Mouse (Mus musculus): ENCODE data around the gene Cenpn.
A peak's percentile ranks its signal among the peaks of the same experiment; 100 is the strongest.

Cenpn gene

GRCm38 (mm10) chr8:116942284-116943058 is 20.9 kb downstream of the Cenpn start:
- no peak for DNase-seq (ENCODE audit: low read depth, low spot score)

DNA sequence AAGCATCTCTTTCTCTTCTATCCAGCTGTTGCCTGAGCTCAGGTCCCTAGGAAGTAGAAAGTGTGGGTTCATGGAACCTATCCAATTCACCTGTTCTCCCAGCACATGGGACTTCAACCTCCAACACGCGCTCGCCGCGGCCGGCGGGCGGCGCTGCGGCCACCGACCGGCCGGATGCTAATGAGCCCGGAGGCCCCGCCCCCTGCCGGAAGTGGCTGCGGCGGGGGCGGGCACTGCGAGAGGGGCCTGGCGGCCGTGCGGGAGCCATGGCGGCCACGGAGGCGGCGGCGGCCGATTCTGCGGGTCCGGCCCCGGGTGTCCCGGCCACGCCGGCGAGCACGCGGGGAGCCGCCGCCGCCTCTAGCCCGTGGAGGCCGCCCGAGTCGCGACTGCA is 21.6 kb downstream of the Cenpn start, which contains the start of gene Atmin:
Atmin (plus strand) TSS at position 233 of the 394 bp plus-strand sequence.
- peak; percentile 91 for DNase-seq (ENCODE audit: low read depth, low spot score)

GRCm38 (mm10) chr8:116943555-116944384 is 22.2 kb downstream of the Cenpn start:
- DNase-seq (ENCODE audit: low read depth, low spot score) = peak; percentile 64

GRCm38 (mm10) chr8:116944385-116944696 is 22.8 kb downstream of the Cenpn start:
- peak; percentile 63 for DNase-seq (ENCODE audit: low read depth, low spot score)

DNA sequence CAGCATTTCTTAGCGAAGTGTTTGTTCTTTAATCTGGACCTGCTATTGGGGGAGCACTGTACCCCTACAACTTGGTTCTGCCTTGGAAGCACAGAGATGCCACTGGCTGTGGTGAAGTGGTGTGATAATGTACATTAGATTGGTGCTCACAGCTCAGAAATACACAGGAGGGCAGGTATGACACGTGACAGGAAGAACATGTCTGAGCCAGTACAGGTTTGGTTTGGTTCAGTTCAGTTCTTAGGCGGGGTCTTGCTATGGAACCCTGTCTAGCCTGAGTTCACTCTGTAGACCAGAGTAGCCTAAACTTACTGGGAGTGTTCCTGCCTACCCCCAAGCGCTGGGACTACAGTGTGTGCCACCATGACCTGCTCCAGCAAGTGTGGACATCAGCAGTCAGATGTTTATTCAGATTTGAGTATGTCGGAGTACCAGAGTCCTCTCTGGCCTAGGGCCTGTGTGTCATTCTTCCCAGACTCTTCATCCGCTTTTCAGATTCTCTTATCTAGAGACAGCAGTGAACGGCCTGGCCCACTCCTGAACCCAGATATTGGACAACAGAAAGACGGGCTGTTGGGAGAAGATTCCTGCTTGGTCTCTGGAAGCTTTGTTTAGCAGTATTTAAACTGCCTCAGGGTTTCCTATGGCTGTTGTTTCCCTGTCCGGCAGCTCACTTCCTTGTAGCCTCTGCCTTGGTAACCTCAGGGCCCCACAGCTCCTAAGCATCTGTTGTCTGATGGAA is 23.8 kb downstream of the Cenpn start:
- peak; percentile 37 for DNase-seq (ENCODE audit: low read depth, low spot score)

GRCm38 (mm10) chr8:116946268-116946838 is 24.8 kb downstream of the Cenpn start:
- peak; percentile 77 for DNase-seq (ENCODE audit: low read depth, low spot score)

DNA sequence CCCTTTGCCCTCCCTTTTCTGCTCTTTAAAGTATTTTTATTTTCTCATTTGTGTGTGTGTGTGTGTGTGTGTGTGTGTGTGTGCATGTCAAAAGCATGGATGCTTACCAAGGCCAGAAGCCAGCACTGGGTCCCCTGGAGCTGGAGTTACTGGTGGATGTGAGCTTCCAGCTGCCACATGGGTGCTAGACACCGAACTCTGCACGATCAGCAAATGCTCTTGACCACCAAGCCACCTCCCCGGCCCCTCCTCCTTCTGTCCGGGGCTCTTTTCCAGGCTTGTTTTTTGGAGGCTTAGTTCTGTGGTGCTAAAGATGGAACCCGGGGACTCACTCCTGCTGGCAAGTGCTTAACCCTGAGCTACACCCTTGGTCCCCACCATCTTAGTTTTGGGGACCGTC is 25.3 kb downstream of the Cenpn start:
- no peak for DNase-seq (ENCODE audit: low read depth, low spot score)

DNA sequence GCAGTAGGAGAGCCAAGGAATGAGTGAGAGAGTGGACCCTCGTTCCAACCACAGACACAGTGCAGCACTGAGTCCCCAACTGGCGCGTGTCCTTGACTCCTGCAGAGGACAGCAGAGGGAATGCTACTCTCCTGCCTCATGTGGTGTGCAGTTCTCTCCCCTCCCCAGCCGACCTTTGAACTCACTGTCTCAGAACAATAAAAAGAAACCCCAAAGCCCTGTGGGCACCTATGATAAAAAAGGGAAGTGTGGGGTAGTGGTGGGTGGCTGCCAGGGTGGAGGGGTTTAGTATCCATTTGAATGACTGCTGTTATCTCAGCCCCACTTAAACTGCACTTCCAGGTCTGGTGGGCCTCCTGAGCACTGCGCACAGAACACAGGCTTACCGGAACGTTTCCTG is 26.1 kb downstream of the Cenpn start:
- peak; percentile 70 for DNase-seq (ENCODE audit: low read depth, low spot score)

GRCm38 (mm10) chr8:116951369-116951768 is 29.8 kb downstream of the Cenpn start:
- no peak for DNase-seq (ENCODE audit: low read depth, low spot score)

DNA sequence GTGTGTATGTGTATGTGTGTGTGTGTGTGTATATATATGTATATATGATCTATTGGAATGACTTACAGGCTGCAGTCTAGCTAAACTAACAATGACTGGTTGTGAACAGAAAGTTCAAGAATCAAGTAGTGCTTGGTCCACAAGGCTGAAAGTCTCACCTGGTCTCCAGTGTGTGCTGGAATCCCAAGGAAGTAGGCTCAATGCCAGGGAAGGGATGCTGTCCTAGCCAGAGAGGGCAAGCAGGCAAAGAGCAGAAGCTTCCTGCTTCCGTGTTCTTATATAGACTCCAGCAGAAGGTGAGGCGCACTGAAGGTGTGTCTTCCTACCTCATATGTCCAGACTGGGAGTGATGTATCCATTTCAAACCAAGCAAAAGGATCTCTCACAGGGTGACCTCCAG is 30.2 kb downstream of the Cenpn start:
- DNase-seq (ENCODE audit: low read depth, low spot score) = no peak

- DNase-seq (ENCODE audit: low read depth, low spot score) = no peak
Measured at GRCm38 (mm10) chr8:116952428-116952827, 30.9 kb downstream of the Cenpn start.

DNA sequence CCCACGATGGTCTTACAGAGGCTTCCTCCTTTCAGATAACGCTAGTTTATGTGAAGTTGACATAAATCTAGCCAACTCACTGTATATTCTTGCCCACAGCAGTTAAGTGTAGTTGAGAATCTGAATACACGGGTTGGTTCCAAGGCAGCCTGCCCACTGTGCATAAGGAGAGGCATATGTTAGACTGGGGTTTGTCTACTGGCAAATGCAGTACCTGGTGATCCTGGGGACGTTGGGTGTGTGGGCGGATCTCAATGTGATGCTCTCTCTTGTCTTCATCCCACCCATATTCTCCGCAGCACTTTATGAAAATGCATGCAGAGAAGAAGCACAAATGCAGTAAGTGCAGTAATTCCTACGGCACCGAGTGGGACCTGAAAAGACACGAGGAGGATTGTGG is 32.9 kb downstream of the Cenpn start:
- no peak for DNase-seq (ENCODE audit: low read depth, low spot score)

- DNase-seq (ENCODE audit: low read depth, low spot score) = no peak
Measured at GRCm38 (mm10) chr8:116969531-116969930, 48.0 kb downstream of the Cenpn start.

DNA sequence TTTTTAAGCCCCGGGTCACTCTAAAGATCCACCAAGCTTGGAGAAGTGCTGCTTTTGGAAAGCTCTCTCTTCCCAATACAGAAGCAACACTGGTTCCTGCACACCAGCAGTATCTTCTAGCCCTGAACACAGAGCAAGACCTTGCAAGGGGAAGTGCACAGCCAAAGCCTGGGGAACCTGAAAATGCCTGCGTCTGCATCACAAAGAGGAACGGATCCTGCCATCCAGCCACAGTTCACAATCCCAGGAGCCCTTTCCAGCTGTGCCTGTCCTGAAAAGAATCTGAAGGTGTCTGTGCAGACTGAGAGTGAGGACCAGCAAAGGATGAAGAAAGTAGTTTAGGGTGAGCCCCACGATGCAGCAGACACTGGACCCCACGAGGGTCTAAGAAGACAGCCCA is 53.5 kb downstream of the Cenpn start:
- no peak for DNase-seq (ENCODE audit: low read depth, low spot score)

- no peak for DNase-seq (ENCODE audit: low read depth, low spot score)
Measured at GRCm38 (mm10) chr8:116975606-116976005, 54.1 kb downstream of the Cenpn start.

DNA sequence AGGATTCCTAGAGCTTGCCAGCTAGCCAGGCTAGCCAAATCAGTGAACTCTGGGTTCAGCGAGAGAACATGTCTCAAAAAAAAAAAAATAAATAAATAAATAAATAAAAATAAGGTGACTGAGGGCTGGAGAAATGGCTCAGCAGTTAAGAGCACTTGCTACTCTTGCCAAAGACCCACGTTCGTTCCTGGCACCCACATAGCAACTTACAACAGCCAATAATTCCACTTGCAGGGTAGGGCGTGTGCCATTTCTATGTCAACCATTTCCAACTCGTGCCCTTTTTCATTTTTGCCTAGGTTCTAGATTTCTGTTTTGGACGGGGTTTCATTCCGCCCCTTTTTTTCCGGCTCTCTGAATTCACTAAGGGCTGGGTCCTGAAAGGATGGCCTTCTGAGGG is 56.5 kb downstream of the Cenpn start:
- no peak for DNase-seq (ENCODE audit: low read depth, low spot score)

DNA sequence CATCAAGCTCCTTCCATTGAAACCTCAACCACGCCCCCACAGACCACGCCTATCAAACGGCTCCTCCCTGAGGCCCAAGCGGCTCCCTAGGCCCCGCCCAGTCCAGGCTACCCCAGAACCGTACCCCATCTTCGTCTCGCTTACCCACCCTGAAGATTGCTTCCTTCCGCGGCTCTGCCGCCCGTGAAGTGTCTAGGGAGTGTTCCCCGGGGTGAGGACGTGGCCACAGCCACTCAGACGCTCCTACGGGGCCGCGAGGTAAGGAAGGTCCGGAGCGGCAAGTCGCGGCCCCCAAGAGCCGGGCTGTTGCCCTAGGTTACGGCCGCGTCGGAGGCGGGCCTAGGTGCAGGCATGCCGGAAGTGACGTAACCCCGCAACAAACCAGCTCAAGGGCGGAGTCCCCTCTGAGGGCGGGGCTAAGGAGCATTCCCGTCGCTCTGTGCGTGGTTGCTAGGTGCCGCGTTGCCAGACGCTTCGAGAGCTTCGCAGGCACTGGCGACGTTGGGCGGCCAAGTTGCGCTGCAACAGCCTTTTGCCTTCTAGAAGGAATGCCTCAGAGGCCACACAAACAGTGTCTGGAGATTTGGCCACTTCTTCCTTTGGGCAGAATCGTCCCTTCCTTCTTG is 57.2 kb downstream of the Cenpn start, which contains the start of gene 1700030J22Rik:
1700030J22Rik (minus strand) TSS at position 329 of the 626 bp plus-strand sequence.
- DNase-seq (ENCODE audit: low read depth, low spot score) = peak; percentile 100

DNA sequence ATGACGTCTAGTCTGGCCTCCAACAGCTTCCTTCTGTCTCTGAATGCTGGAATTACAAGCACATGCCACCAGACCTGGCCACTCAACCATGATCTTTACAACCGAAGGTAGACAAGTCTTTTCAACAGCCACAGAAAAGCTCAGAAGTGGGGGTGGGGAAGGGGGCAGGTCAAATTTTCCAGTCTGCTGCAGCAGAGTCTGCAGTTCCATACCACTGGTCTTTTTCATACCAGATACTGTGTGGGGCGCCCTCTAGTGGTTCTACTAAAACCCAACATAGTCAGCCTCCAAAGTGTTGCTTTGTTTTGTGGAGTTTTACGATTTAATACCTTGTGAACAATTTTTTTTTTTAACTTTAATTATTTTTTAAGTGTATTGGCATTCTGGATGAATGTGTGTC is 58.6 kb downstream of the Cenpn start:
- DNase-seq (ENCODE audit: low read depth, low spot score) = peak; percentile 83

DNA sequence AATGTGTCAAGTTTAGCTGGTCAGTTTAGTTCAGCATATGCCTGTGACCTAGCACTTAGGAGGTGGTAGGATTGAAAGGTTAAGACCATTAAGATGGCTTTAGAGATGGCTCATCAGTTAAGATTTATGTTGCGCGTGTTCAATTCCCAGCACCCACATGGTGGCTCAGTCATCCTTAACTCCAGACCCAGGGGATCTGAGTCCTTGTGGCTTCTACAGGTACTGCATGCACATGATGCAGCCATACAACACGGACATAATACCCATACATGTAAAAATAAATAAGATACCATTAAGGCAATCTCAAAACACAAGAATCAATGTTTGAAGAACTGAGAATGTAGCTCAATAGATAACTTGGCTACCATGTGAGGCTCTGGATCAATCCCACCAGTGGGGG is 68.3 kb downstream of the Cenpn start:
- no peak for DNase-seq (ENCODE audit: low read depth, low spot score)
